Mouse (Mus musculus): ENCODE results near the gene Ntsr2. TPM values are rescaled to one million over a fixed set of nuclear protein-coding genes. Genes with fewer than 3 reads are reported as not detected.

The Ntsr2 gene
- polyA plus RNA-seq, 1 experiment from 2014 or later, result not detected

- no peak overlapping the region for H3K9ac ChIP-seq
- H3K27ac ChIP-seq (replicated peaks), result no peak overlapping the region
- H3K4me1 ChIP-seq (replicated peaks), result no peaks in the 10 kb centered on the region
- H3K4me2 ChIP-seq, result no peak overlapping the region
- no peaks in the 10 kb centered on the region for H3K9me3 ChIP-seq (replicated peaks)
- H3K4me3 ChIP-seq (replicated peaks), result no peak overlapping the region
- no peaks in the 10 kb centered on the region for H3K27me3 ChIP-seq
- no peak for ATAC-seq (ENCODE audit: insufficient read depth)
- 61% methylated on average over 13 of the region's 13 CpGs for WGBS (ENCODE audit: insufficient replicate concordance)
- 0 out of 2 replicates have a peak, but pooled peaks cover 2% of the 10 kb centered on the region for H3K36me3 ChIP-seq (replicated peaks)
These were observed 43.0 kb downstream of the Ntsr2 start for GRCm38 (mm10) chr12:16696146-16696545.

- Histone ChIP-seq H3K27me3 (no peaks in the 10 kb centered on the region), H3K4me2 (no peak overlapping the region), H3K9ac (no peak overlapping the region), H3K27ac (replicated peaks) (no peak overlapping the region), H3K9me3 (replicated peaks) (no peaks in the 10 kb centered on the region), H3K4me3 (replicated peaks) (no peak overlapping the region), H3K4me1 (replicated peaks) (no peaks in the 10 kb centered on the region), H3K36me3 (replicated peaks) (0 out of 2 replicates have a peak, but pooled peaks cover 2% of the 10 kb centered on the region)
- no peak for ATAC-seq (ENCODE audit: insufficient read depth)
- WGBS (ENCODE audit: insufficient replicate concordance), result 65% methylated on average over 1 of the region's 1 CpGs
These were observed 45.5 kb downstream of the Ntsr2 start for GRCm38 (mm10) chr12:16698691-16699090.

Other genes with a start within 250 kb of the Ntsr2 start
- 7.9 and 9.4 TPM in 2 replicates for gene Lpin1, start 42.4 kb upstream of the Ntsr2 start, polyA plus RNA-seq (2015; fragmentation: Nextera tagmentation; extraction: Ambion mirVana)
- gene Greb1, start 147.5 kb downstream of the Ntsr2 start, polyA plus RNA-seq (2015; fragmentation: Nextera tagmentation; extraction: Ambion mirVana), result 0.59 and 0.74 TPM in 2 replicates
- gene E2f6, start 157.6 kb downstream of the Ntsr2 start, polyA plus RNA-seq (2015; fragmentation: Nextera tagmentation; extraction: Ambion mirVana), result 15.8 and 16.8 TPM in 2 replicates
- 5.6 and 6.3 TPM in 2 replicates for gene Rock2, start 241.5 kb downstream of the Ntsr2 start, polyA plus RNA-seq (2015; fragmentation: Nextera tagmentation; extraction: Ambion mirVana)

All from liver, embryonic 15.5 days (tissue).